Mouse (Mus musculus) embryonic facial prominence, embryonic 13.5 days (tissue): ENCODE measurements around the gene Gm17545. TPM values are rescaled to one million over a fixed set of nuclear protein-coding genes. Genes with fewer than 3 reads are reported as not detected.
"Not testable (repeated sequence)": the region's sequence is repeated elsewhere in the genome, so short reads cannot be mapped to it uniquely, and the experiment has no call there.

ENCODE experiments used
- ATAC-seq: fragments of 200-750 bp; cut with Nextera tagmentation; 2 replicates; pipeline ENCODE4 v1.8.0; 2017; ENCODE audit warnings: low read depth; ENCODE audit not compliant: insufficient number of reproducible peaks, insufficient read depth, low FRiP score, low TSS enrichment
- H3K27ac ChIP-seq: fragments of 300-500 bp; sonication (generic); 2 replicates; pipeline ENCODE4 v1.5.1; 2015; ENCODE audit warnings: moderate library complexity, mild to moderate bottlenecking, inconsistent platforms
- H3K27me3 ChIP-seq: fragments of 300-500 bp; sonication (generic); 2 replicates; pipeline ENCODE4 v1.6.1; 2015; ENCODE audit warnings: mild to moderate bottlenecking, inconsistent platforms
- H3K36me3 ChIP-seq: fragments of 300-500 bp; sonication (generic); 2 replicates; pipeline ENCODE4 v1.6.1; 2015; ENCODE audit warnings: mild to moderate bottlenecking, inconsistent platforms
- H3K4me1 ChIP-seq: fragments of 300-500 bp; sonication (generic); 2 replicates; pipeline ENCODE4 v1.6.1; 2015; ENCODE audit warnings: inconsistent platforms
- H3K4me2 ChIP-seq: fragments of 300-500 bp; sonication (generic); 2 replicates; pipeline ENCODE4 v1.6.1; 2015; ENCODE audit warnings: moderate library complexity, mild to moderate bottlenecking, inconsistent platforms
- H3K4me3 ChIP-seq: fragments of 300-500 bp; sonication (generic); 2 replicates; pipeline ENCODE4 v1.5.1; 2015; ENCODE audit warnings: mild to moderate bottlenecking, inconsistent platforms
- H3K9ac ChIP-seq: fragments of 300-500 bp; sonication (generic); 2 replicates; pipeline ENCODE4 v1.6.1; 2015; ENCODE audit warnings: mild to moderate bottlenecking, inconsistent platforms
- H3K9me3 ChIP-seq: fragments of 300-500 bp; sonication (generic); 2 replicates; pipeline ENCODE4 v1.6.1; 2016; ENCODE audit warnings: inconsistent platforms
- WGBS: fragments of 180-500 bp; shearing (Covaris S2); methylation state at CpG from one replicate; pipeline ENCODE4 v1.1.7; 2015; ENCODE audit warnings: mixed read lengths; 5-methylcytosine and 5-hydroxymethylcytosine counted together
- polyA plus RNA-seq: library from polyadenylated mRNA; unstranded; fragments of >200 nt; fragmentation: Nextera tagmentation; extraction: Ambion mirVana; gene quantifications from 2 replicates; pipeline ENCODE4 v1.2.1, GENCODE M21; 2015

Gene Gm17545
- not detected in 2 replicates for polyA plus RNA-seq

DNA sequence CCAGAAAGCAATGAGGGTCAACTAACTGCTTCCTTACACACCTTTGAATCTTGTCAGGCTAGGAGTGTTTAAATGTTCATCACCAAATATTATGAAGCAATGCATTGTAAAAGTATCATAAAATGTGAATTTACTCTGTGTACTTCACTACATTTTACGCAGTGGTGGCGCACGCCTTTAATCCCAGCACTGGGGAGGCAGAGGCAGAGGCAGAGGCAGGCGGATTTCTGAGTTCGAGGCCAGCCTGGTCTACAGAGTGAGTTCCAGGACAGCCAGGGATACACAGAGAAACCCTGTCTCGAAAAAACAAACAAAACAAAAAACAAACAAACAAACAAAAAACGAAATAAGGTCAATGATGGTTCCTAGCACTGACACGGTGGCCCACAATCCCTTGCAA is at the start of gene Gm17545:
TSS of gene Gm17545 (plus strand) at position 301 of the 400 bp plus-strand sequence.
- H3K27me3 ChIP-seq, H3K27ac ChIP-seq, H3K4me3 ChIP-seq, H3K4me2 ChIP-seq, H3K9me3 ChIP-seq, H3K9ac ChIP-seq, H3K4me1 ChIP-seq, ATAC-seq: not testable (repeated sequence)
- 91% methylated on average over 8 of the region's 8 CpGs for WGBS
- H3K36me3 ChIP-seq: peaks cover 91% of the 10 kb centered on the region

DNA sequence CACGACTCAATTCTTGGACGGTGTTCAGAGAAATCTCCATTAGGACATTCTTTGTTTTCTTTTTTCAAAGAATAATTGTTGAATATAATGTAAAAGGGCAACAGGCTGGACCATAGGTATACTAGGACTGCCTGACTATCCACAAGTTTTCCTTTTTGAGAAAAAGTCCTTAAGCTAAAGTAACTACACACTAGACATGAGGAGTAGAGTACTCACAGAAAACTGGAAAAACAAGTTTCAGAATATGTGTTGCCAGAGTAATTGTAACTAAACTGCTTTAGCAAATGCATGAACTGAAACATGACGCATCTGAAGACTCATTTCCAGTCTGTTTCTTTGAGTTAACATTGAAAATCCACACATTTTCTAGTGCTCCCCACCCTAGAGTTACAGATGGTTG is 48.7 kb upstream of the Gm17545 start:
- Histone ChIP-seq H3K36me3 (no peaks in the 10 kb centered on the region), H3K9me3 (no peaks in the 10 kb centered on the region), H3K27ac (no peak overlapping the region), H3K4me1 (no peaks in the 10 kb centered on the region), H3K9ac (no peak overlapping the region), H3K4me3 (no peak overlapping the region), H3K27me3 (no peaks in the 10 kb centered on the region), H3K4me2 (no peak overlapping the region)
- ATAC-seq: no peak
- WGBS: 65% methylated on average over 3 of the region's 3 CpGs

DNA sequence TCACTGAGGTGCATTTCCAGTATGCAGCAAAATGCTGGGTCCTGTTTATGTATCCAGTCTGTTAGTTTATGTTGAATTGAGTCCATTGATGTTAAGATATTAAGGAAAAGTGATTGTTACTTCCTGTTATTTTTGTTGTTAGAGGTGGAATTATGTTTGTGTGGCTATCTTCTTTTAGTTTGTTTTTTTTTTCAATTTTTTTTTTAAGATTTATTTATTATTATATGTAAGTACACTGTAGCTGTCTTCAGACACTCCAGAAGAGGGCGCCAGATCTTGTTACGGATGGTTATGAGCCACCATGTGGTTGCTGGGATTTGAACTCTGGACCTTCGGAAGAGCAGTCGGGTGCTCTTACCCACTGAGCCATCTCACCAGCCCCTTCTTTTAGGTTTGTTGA is 46.5 kb upstream of the Gm17545 start:
- H3K9ac ChIP-seq, H3K4me3 ChIP-seq, H3K36me3 ChIP-seq, H3K9me3 ChIP-seq, H3K4me1 ChIP-seq, ATAC-seq, H3K27ac ChIP-seq, H3K27me3 ChIP-seq, H3K4me2 ChIP-seq: not testable (repeated sequence)
- WGBS: 79% methylated on average over 4 of the region's 4 CpGs

DNA sequence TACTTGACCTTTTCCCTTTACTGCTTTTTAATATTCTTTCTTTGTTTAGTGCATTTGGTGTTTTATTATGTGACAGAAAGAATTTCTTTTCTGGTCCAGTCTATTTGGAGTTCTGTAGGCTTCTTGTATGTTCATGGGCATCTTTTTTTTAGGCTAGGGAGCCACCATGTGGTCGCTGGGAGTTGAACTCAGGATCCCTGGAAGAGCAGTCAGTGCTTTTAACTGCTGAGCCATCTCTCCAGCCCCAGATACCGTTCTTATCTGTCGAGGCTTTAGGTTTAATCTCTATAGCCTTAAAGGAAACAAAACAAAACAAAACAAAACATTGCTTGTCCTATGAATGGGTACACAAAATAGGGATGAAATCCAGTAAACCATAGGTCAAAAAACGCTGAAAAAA is 45.7 kb upstream of the Gm17545 start:
- H3K36me3 ChIP-seq, ATAC-seq, H3K27me3 ChIP-seq, H3K4me3 ChIP-seq, H3K9me3 ChIP-seq, H3K4me2 ChIP-seq, H3K9ac ChIP-seq, H3K4me1 ChIP-seq, H3K27ac ChIP-seq: not testable (repeated sequence)
- 27% methylated on average over 4 of the region's 4 CpGs for WGBS

DNA sequence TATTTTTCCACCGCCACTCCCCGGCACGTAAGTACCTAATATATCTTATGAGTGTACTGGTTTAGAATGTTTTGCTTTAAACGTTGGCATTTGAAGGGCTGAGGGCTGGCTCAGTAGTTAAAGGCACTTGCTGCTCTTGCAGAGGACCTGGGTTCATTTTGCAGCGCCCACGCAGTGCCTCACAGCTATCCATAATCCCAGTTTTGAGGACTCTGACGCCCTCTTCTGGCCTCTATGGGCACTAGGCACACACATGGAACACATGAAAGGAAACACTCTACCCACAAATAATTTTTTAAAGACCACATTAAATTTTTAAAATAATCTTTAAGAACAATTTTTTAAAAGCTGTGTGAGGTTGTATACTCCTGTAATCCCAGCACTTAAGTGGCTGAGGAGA is 44.6 kb upstream of the Gm17545 start:
- no peak overlapping the region for H3K4me2 ChIP-seq
- no peaks in the 10 kb centered on the region for H3K27me3 ChIP-seq
- ATAC-seq: no peak
- no peak overlapping the region for H3K27ac ChIP-seq
- H3K4me3 ChIP-seq: no peak overlapping the region
- H3K9me3 ChIP-seq: no peaks in the 10 kb centered on the region
- 75% methylated on average over 7 of the region's 7 CpGs for WGBS
- no peaks in the 10 kb centered on the region for H3K36me3 ChIP-seq
- peaks cover 2% of the 10 kb centered on the region; the same call in 1 of the 2 replicates for H3K4me1 ChIP-seq
- H3K9ac ChIP-seq: no peak overlapping the region

DNA sequence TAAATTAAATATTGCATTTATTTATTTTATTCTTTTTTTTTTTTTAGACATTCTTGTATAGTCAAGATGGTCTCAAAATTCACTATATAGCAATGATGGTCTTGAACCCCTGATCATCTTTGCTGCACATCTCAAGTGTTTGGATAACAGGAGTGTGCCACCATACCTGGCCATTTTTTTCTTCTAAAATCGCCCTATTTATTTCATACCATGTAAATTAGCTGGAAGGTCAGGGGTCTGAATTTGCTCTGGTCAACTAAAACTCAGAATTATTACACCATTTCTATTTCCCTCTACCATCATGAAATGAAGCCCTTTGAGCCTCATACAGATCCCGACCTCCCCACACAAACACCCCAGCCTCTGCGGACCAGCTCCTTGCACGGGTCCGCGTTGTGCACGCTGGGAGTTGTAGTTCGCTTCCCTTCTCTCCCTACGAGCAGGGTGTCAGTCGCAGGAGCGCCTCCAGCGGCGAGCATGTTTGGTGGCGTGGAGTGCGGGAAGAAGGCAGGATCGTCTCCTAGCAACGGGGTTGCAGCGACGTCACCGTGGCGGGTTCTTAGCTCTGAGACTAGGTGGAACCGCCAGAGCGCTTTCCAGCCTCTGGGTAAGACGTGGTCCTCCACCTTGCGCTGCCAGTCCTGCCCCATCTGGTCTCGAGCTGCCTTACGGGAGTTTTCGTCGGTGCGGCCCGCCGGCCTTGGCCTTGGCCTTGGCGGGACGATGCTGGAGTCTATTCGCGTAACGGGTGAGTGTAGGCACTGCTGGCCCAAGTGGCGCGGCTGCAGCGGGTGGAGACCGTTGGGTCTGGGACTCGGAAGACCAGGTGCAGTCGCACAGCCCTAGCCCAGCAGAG is 42.9 kb upstream of the Gm17545 start, which contains the start of gene 9530077C05Rik:
TSS of gene 9530077C05Rik (plus strand) at position 512 of the 856 bp plus-strand sequence.
- WGBS: under 1% methylated on average over 43 of the region's 43 CpGs
- peak within 1 kb of the TSS; percentile 64 for H3K4me3 ChIP-seq
- no peak within 1 kb of the TSS for H3K27ac ChIP-seq

DNA sequence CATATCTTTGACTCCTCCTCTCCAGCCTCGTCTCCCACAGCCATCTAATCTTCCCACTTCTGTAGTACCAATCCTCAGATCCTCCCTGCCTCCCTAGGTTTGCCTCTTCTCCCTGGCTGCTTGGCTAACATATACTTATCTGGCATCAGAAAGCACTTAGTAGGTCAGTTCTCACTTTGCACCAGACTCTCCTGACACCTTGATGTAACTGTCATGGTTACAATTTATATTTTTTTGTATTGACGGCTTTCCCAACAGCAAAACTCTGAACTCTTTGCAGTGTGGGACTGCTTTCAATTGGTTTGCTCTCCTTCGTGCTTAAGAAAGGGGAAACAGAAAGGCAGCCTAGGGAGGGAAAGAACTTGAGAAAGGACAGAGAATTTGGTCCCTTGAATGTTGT is 37.9 kb upstream of the Gm17545 start:
- Histone ChIP-seq H3K4me3 (no peak overlapping the region), H3K27me3 (no peaks in the 10 kb centered on the region), H3K27ac (no peak overlapping the region), H3K9ac (no peak overlapping the region), H3K36me3 (no peaks in the 10 kb centered on the region), H3K4me1 (peaks cover 2% of the 10 kb centered on the region; the same call in 1 of the 2 replicates), H3K9me3 (no peaks in the 10 kb centered on the region), H3K4me2 (no peak overlapping the region)
- no peak for ATAC-seq
- 70% methylated on average over 3 of the region's 3 CpGs for WGBS

More for the DNA sequence above, 42.9 kb upstream of the Gm17545 start, which contains the start of gene 9530077C05Rik:
- Histone ChIP-seq H3K36me3 (no peaks in the 10 kb centered on the region), H3K4me2 (peak within 1 kb of the TSS; percentile 81), H3K4me1 (peaks cover 2% of the 10 kb centered on the region; the same call in 1 of the 2 replicates), H3K9me3 (no peaks in the 10 kb centered on the region), H3K9ac (peak within 1 kb of the TSS; percentile 69), H3K27me3 (no peaks in the 10 kb centered on the region)
- peak; percentile 96 for ATAC-seq

DNA sequence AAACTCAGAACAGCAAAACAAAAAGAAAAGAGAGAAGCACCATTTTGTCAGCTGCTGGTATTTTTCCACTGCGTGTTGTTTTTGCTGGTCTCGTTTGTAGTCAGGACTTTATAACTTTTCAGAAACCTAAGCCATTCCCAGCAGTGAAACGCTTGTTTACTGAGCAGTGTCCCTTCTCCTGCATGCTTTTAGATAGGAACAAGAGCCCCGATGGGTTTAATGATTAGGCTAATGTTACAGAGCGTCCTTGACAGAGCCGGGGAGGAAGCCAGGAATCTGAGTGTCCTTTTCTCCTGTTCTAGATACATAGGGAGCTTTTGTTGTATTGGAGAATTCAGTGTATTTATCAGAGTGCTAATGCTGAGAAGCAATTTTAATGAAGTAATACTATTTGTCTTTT is 36.5 kb upstream of the Gm17545 start:
- Histone ChIP-seq H3K36me3 (no peaks in the 10 kb centered on the region), H3K27ac (no peak overlapping the region), H3K4me2 (no peak overlapping the region), H3K4me1 (no peaks in the 10 kb centered on the region), H3K4me3 (no peak overlapping the region), H3K9ac (no peak overlapping the region), H3K9me3 (no peaks in the 10 kb centered on the region), H3K27me3 (no peaks in the 10 kb centered on the region)
- no peak for ATAC-seq
- WGBS: 46% methylated on average over 6 of the region's 6 CpGs

DNA sequence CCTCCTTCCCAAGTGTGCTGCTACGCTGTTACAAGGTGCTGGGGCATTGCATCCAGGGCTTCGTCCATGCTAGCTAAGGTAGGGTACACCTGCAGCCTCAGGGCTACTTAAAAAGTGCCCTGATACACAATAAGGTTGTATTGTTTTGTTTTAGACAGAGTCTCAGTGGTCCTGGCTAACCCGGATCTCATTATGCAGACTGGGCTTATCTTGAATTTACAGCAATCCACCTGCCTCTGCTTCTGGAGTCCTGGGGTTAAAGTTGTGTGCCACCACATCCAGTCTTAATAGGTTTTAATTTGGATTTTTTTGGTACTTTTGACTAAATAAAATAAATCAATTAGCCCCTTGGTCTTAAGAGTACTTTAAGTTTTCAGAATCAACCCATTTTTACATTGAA is 34.2 kb upstream of the Gm17545 start:
- no peak for ATAC-seq
- no peaks in the 10 kb centered on the region for H3K9me3 ChIP-seq
- WGBS: 80% methylated on average over 3 of the region's 3 CpGs

DNA sequence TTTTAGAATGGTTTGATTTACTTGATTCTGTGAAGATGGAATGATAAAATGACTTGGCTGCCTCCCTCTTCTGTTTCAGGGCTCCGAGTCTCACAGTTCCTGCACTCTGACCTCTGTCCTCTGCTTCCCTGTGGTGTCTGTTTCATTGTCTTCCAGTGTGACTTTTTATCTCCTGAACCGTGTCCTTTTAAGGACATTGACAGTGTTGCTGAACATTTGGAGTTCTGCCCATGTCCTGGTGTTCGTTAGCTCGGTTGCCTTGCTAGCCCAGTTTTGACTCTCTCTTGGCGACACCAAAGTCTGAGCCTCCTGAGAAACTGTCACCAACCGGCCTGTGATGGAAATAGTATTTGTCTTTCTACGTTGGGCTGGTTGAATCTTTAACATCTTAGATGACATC is 33.6 kb upstream of the Gm17545 start:
- Histone ChIP-seq H3K4me1 (no peaks in the 10 kb centered on the region), H3K9ac (no peak overlapping the region), H3K27me3 (no peaks in the 10 kb centered on the region), H3K27ac (no peak overlapping the region), H3K9me3 (no peaks in the 10 kb centered on the region), H3K4me3 (no peak overlapping the region), H3K4me2 (no peak overlapping the region), H3K36me3 (no peaks in the 10 kb centered on the region)
- no peak for ATAC-seq
- WGBS: 41% methylated on average over 7 of the region's 7 CpGs

More for the DNA sequence above, 34.2 kb upstream of the Gm17545 start:
- Histone ChIP-seq H3K36me3 (no peaks in the 10 kb centered on the region), H3K4me1 (no peaks in the 10 kb centered on the region), H3K27me3 (no peaks in the 10 kb centered on the region), H3K9ac (no peak overlapping the region), H3K4me2 (no peak overlapping the region), H3K4me3 (no peak overlapping the region), H3K27ac (no peak overlapping the region)

DNA sequence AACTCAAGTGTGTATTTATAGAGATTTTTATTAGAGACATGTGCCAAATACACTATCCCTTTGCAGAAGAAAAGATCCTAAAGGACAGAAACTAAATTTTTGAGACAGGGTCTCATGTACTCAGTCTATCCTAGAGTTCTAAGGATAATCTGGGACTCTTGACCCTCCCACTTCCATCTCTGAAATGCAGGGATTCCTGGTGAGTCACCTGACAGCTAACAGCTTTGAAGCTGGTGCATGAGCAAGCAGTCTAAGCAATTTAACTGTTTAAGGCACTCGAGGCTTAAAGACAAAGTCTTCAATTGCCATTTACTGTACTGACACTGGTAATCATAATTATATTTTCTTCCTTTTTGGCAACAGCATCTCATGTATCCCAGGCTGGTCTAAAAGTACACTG is 31.5 kb upstream of the Gm17545 start:
- H3K27me3 ChIP-seq: no peaks in the 10 kb centered on the region
- no peak overlapping the region for H3K4me2 ChIP-seq
- no peaks in the 10 kb centered on the region for H3K36me3 ChIP-seq
- H3K4me3 ChIP-seq: no peak overlapping the region
- no peaks in the 10 kb centered on the region for H3K9me3 ChIP-seq
- 46% methylated on average over 1 of the region's 1 CpGs for WGBS
- H3K4me1 ChIP-seq: no peaks in the 10 kb centered on the region
- no peak for ATAC-seq
- no peak overlapping the region for H3K9ac ChIP-seq
- H3K27ac ChIP-seq: no peak overlapping the region

DNA sequence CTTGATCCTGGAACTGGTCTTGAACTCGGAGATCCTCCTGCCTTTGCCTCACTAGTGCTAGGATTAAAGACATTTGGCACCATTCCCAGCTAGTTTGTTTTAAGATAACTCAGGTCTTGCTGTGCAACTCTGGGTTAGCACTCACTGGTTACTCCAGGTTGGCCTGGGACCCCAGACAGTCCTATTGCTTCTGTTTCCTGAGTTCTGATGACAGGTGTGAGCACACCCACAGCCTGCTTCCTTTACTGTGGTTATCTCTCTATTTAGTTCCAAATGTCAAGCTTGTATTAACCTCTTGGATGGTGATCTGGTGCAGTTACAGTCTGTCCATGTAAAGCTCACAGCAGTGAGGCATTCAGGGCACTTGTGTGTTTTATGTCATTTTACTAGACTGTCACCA is 30.6 kb upstream of the Gm17545 start:
- Histone ChIP-seq H3K36me3 (no peaks in the 10 kb centered on the region), H3K4me1 (peaks cover 3% of the 10 kb centered on the region; the same call in 1 of the 2 replicates), H3K27me3 (no peaks in the 10 kb centered on the region), H3K27ac (no peak overlapping the region), H3K9me3 (no peaks in the 10 kb centered on the region), H3K4me2 (no peak overlapping the region), H3K9ac (no peak overlapping the region), H3K4me3 (no peak overlapping the region)
- WGBS: 53% methylated on average over 1 of the region's 1 CpGs
- ATAC-seq: no peak
